Mouse (Mus musculus): ENCODE measurements around the gene Gm15114. TPM values are rescaled to one million over a fixed set of nuclear protein-coding genes. Genes with fewer than 3 reads are reported as not detected.
"Not testable (repeated sequence)": the region's sequence is repeated elsewhere in the genome, so short reads cannot be mapped to it uniquely, and the experiment has no call there.

Gene Gm15114
- polyA plus RNA-seq (2015; fragmentation: Nextera tagmentation; extraction: Ambion mirVana) = not detected in 2 replicates

GRCm38 (mm10) chrX:148488649-148489048 lies at the start of gene Gm15114:
Gene Gm15114 (plus strand): TSS chrX:148488949.
- H3K9me3 ChIP-seq (replicated peaks; ENCODE audit: control insufficient read depth, low read length); H3K4me1 ChIP-seq (ENCODE audit: control insufficient read depth, insufficient read depth, low read length); ATAC-seq (replicated peaks; ENCODE audit: extremely low read depth, insufficient read depth, low FRiP score); H3K27me3 ChIP-seq (ENCODE audit: control insufficient read depth, insufficient read depth, low read length); H3K27ac ChIP-seq (ENCODE audit: low read length); H3K4me2 ChIP-seq (ENCODE audit: low read depth, low read length); H3K36me3 ChIP-seq (ENCODE audit: control insufficient read depth, insufficient read depth); H3K4me3 ChIP-seq (ENCODE audit: low read length); H3K9ac ChIP-seq (ENCODE audit: low read length): not testable (repeated sequence)
- WGBS = no CpG with 5 or more reads among the region's 1 CpGs

Other genes starting within 250 kb of the Gm15114 start
- not detected in 2 replicates for gene Gm8334, start 126.2 kb downstream of the Gm15114 start, polyA plus RNA-seq (2015; fragmentation: Nextera tagmentation; extraction: Ambion mirVana)
- not detected in 2 replicates for gene Gm15127, start 174.6 kb downstream of the Gm15114 start, polyA plus RNA-seq (2015; fragmentation: Nextera tagmentation; extraction: Ambion mirVana)

All from heart, embryonic 16.5 days (tissue).